Comparison of ENCODE assay signal across 14 mouse cellular contexts in genomic region chr1:160884273-160884672, GRCm38 (mm10).
"Had no signal": no experiment of that assay in that cellular context is flagged by ENCODE, and none has a peak within 500 bp of the region (broad histone marks: within the 10 kb centered on the region; RNA-seq: fewer than 3 reads in every experiment).

No protein-coding gene starts in this region.

- ATAC-seq: midbrain, embryonic 13.5 days; midbrain, embryonic 15.5 days had no signal

- H3K36me3 ChIP-seq: midbrain, embryonic 10.5 days; midbrain, embryonic 13.5 days; midbrain, embryonic 15.5 days; neural tube, embryonic 12.5 days; stomach, embryonic 15.5 days had no signal

- H3K4me3 ChIP-seq: midbrain, embryonic 10.5 days; midbrain, embryonic 13.5 days; midbrain, embryonic 15.5 days; neural tube, embryonic 12.5 days; stomach, embryonic 15.5 days had no signal

- H3K27me3 ChIP-seq: midbrain, embryonic 13.5 days; midbrain, embryonic 15.5 days; neural tube, embryonic 12.5 days; stomach, embryonic 15.5 days had no signal

- H3K4me1 ChIP-seq: midbrain, embryonic 13.5 days; midbrain, embryonic 15.5 days; neural tube, embryonic 12.5 days; stomach, embryonic 15.5 days had no signal

- H3K4me2 ChIP-seq: lung, embryonic 14.5 days; midbrain, embryonic 13.5 days; midbrain, embryonic 15.5 days; neural tube, embryonic 12.5 days; stomach, embryonic 15.5 days had no signal

- H3K27ac ChIP-seq: midbrain, embryonic 10.5 days; midbrain, embryonic 13.5 days; midbrain, embryonic 15.5 days; neural tube, embryonic 12.5 days; stomach, embryonic 15.5 days; stomach, postnatal 0 days had no signal

- DNase-seq: lung, adult 18-20 months; lung, embryonic 14.5 days; lung, postnatal 10 days; lung, postnatal 4 days; right cerebral cortex, postnatal 14 days; thymus, adult 2 months; thymus, postnatal 25 days; thymus, postnatal 4 days had no signal

- H3K9ac ChIP-seq: lung, embryonic 14.5 days; midbrain, embryonic 13.5 days; midbrain, embryonic 15.5 days; neural tube, embryonic 12.5 days; stomach, embryonic 15.5 days had no signal

- H3K9me3 ChIP-seq: midbrain, embryonic 10.5 days; midbrain, embryonic 13.5 days; midbrain, embryonic 15.5 days; neural tube, embryonic 12.5 days; stomach, embryonic 15.5 days had no signal
